Mouse (Mus musculus): ENCODE measurements at regions not wholly inside any gene's neighbourhood (a gene's known extent, or its start where the extent isn't known, plus 50 kb on each side); places are given as distances from the start of the nearest gene placed in this dataset.

DNA sequence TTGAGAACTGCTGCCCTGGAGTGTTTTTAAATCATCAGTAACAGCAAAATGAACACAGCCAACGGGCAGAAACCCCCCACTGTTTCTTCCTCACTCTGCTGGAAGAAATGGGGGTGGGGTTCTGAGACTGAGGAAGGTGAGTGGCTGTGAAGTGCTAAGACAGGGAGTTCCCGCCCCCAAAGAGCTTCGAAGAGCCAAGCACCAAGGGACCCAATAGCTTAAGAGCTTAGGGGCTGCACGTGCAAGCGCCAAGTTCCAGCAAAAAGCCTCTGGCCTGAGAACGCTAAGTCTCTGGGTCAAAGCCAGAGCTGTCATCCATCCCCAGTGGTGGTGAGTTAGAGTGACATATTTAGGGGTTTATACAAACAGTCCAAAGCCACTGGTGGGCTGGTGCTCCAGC is 55.1 kb upstream of the Pcbd1 start:
- no peak overlapping the region for H3K27ac ChIP-seq (ENCODE audit: low read depth)
- 41% methylated on average over 6 of the region's 6 CpGs for WGBS (ENCODE audit: insufficient replicate concordance)
- H3K9ac ChIP-seq (replicated peaks) = no peak overlapping the region
- H3K4me1 ChIP-seq (ENCODE audit: insufficient read depth) = no peaks in the 10 kb centered on the region
- no peak for DNase-seq
- H3K9me3 ChIP-seq (ENCODE audit: low read length) = no peaks in the 10 kb centered on the region
- TF ChIP-seq CTCF (IDR thresholded peaks at IDR 0.05; ENCODE audit: low read depth) (no peak), EP300 (IDR thresholded peaks at IDR 0.05; ENCODE audit: low read depth) (no peak)
- no peaks in the 10 kb centered on the region for H3K36me3 ChIP-seq (replicated peaks; ENCODE audit: insufficient read depth, low read length)
- ATAC-seq = no peak
- no peak overlapping the region for H3K4me3 ChIP-seq (ENCODE audit: low read depth, low read length)
- no peaks in the 10 kb centered on the region for H3K27me3 ChIP-seq (ENCODE audit: insufficient read depth, low read length)
- no peak overlapping the region for H3K4me2 ChIP-seq (ENCODE audit: low read depth, low read length)

DNA sequence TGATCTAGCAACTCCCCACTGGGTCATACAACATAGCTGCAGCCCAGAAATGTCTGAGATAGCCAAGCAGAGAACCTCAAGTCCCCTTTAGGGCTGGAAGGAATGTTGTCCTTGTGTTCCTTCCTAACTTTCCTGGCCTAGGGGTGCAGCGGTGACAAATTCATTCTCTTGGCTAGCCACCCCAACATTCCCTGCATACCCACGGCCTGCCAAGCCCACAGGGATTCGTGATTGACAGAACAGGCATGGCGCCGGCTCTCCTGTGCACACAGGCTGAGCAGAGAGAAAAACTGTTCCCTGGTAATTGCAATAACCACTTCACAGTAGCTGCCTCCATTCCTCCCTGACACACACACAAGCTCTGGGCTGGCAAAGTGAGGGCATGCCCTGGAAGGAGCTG is 60.5 kb upstream of the Pcbd1 start:
- H3K9ac ChIP-seq (replicated peaks) = no peak overlapping the region
- H3K27me3 ChIP-seq (ENCODE audit: insufficient read depth, low read length) = no peaks in the 10 kb centered on the region
- H3K4me2 ChIP-seq (ENCODE audit: low read depth, low read length) = no peak overlapping the region
- TF ChIP-seq CTCF (IDR thresholded peaks at IDR 0.05; ENCODE audit: low read depth) (no peak), EP300 (IDR thresholded peaks at IDR 0.05; ENCODE audit: low read depth) (no peak)
- ATAC-seq (no peak), DNase-seq (no peak)
- WGBS (ENCODE audit: insufficient replicate concordance) = 64% methylated on average over 5 of the region's 5 CpGs
- H3K4me1 ChIP-seq (ENCODE audit: insufficient read depth) = no peaks in the 10 kb centered on the region
- H3K9me3 ChIP-seq (ENCODE audit: low read length) = no peaks in the 10 kb centered on the region
- H3K36me3 ChIP-seq (replicated peaks; ENCODE audit: insufficient read depth, low read length) = no peaks in the 10 kb centered on the region
- no peak overlapping the region for H3K27ac ChIP-seq (ENCODE audit: low read depth)
- no peak overlapping the region for H3K4me3 ChIP-seq (ENCODE audit: low read depth, low read length)

DNA sequence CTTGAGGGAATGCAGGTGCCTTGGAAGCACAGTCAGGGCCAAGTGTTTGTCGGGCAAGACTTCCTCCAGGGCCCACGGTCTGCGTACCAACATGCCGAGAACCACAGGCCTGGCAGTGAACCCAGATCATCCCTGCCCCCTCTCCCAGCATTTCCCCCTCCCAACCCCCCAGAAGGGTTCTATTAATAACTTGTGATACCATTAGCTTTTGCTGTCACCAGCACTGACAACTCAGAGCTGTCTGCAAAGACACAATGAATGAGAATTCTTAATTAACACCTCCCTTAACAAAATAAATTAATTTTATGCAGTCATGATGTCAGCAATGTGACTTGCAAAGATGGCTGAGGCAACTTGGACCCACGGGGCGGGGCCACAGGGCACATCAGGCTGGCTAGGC is 61.9 kb upstream of the Pcbd1 start:
- H3K36me3 ChIP-seq (replicated peaks; ENCODE audit: insufficient read depth, low read length) = no peaks in the 10 kb centered on the region
- DNase-seq (no peak), ATAC-seq (no peak)
- no peaks in the 10 kb centered on the region for H3K27me3 ChIP-seq (ENCODE audit: insufficient read depth, low read length)
- no peak for TF ChIP-seq EP300 (IDR thresholded peaks at IDR 0.05; ENCODE audit: low read depth)
- no peak for TF ChIP-seq CTCF (IDR thresholded peaks at IDR 0.05; ENCODE audit: low read depth)
- WGBS (ENCODE audit: insufficient replicate concordance) = 73% methylated on average over 6 of the region's 6 CpGs
- no peak overlapping the region for H3K4me2 ChIP-seq (ENCODE audit: low read depth, low read length)
- no peak overlapping the region for H3K27ac ChIP-seq (ENCODE audit: low read depth)
- H3K9me3 ChIP-seq (ENCODE audit: low read length) = no peaks in the 10 kb centered on the region
- H3K9ac ChIP-seq (replicated peaks) = no peak overlapping the region
- no peak overlapping the region for H3K4me3 ChIP-seq (ENCODE audit: low read depth, low read length)
- H3K4me1 ChIP-seq (ENCODE audit: insufficient read depth) = no peaks in the 10 kb centered on the region

DNA sequence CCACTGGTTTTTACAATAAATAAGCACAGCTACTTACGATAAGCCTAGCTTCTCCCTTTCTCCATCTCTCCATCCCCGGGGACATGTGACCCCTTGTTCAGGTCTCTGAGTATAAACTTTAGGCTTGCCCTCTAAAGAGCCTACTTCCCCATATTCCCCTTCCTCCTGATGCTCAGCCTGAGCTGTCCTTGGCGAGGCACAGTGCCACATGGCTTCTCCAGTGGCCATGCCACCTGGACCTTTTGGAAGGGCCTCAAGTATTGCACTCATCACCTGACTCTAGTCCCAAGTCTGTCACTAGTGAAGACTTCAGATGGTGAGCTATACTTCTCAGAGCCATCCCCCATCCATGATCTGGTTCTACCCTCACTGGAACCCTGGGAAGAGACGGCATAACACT is 64.1 kb upstream of the Pcbd1 start:
- no peaks in the 10 kb centered on the region for H3K36me3 ChIP-seq (replicated peaks; ENCODE audit: insufficient read depth, low read length)
- ATAC-seq (no peak), DNase-seq (no peak)
- no peak overlapping the region for H3K4me3 ChIP-seq (ENCODE audit: low read depth, low read length)
- 55% methylated on average over 4 of the region's 4 CpGs for WGBS (ENCODE audit: insufficient replicate concordance)
- no peaks in the 10 kb centered on the region for H3K27me3 ChIP-seq (ENCODE audit: insufficient read depth, low read length)
- H3K27ac ChIP-seq (ENCODE audit: low read depth) = no peak overlapping the region
- H3K9ac ChIP-seq (replicated peaks) = no peak overlapping the region
- no peak overlapping the region for H3K4me2 ChIP-seq (ENCODE audit: low read depth, low read length)
- no peak for TF ChIP-seq EP300 (IDR thresholded peaks at IDR 0.05; ENCODE audit: low read depth)
- no peak for TF ChIP-seq CTCF (IDR thresholded peaks at IDR 0.05; ENCODE audit: low read depth)
- no peaks in the 10 kb centered on the region for H3K9me3 ChIP-seq (ENCODE audit: low read length)
- H3K4me1 ChIP-seq (ENCODE audit: insufficient read depth) = no peaks in the 10 kb centered on the region

DNA sequence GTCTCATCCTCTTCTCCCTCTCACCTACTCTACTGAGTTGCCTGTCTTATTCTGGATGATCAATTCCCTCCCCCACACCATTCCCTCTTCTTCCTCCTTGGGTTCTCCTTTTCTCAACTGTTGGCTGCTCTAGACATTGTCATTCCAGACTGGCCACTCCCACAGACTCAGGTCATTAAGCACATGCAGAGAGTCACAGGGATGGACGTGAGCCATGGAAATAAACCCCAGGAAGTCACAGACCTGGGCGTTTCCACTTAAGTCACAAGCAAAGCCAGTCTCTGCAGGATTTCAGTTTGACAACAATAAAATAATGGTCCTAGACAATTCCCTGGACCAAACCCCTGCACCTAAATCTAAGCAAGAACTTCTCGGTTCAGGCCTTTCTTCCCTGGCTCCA is 65.0 kb upstream of the Pcbd1 start:
- no peaks in the 10 kb centered on the region for H3K4me1 ChIP-seq (ENCODE audit: insufficient read depth)
- no peaks in the 10 kb centered on the region for H3K27me3 ChIP-seq (ENCODE audit: insufficient read depth, low read length)
- H3K4me2 ChIP-seq (ENCODE audit: low read depth, low read length) = no peak overlapping the region
- no peak overlapping the region for H3K9ac ChIP-seq (replicated peaks)
- TF ChIP-seq EP300 (IDR thresholded peaks at IDR 0.05; ENCODE audit: low read depth) (no peak), CTCF (IDR thresholded peaks at IDR 0.05; ENCODE audit: low read depth) (no peak)
- H3K4me3 ChIP-seq (ENCODE audit: low read depth, low read length) = no peak overlapping the region
- H3K36me3 ChIP-seq (replicated peaks; ENCODE audit: insufficient read depth, low read length) = no peaks in the 10 kb centered on the region
- WGBS (ENCODE audit: insufficient replicate concordance) = 34% methylated on average over 3 of the region's 3 CpGs
- H3K9me3 ChIP-seq (ENCODE audit: low read length) = no peaks in the 10 kb centered on the region
- ATAC-seq (no peak), DNase-seq (no peak)
- no peak overlapping the region for H3K27ac ChIP-seq (ENCODE audit: low read depth)

DNA sequence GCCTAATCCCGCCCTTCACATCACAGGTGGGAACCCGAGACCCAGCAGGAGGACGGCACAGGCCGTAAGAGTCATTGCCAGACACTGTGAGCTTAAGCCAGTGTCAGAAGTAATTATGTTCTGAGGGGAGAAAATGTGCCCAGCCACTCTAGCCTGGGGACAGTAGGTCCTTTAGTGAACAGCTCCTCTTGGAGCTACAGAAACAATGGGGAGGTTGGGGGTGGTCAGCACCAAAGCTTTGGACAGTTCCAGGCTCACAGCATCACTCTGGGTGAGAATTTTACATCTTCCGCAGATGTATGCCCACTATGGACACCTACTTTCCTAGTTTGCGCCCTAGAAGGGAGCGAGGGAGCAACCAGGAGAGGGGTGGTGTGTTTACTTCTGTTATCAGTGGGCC is 65.7 kb upstream of the Pcbd1 start:
- Histone ChIP-seq H3K4me1 (ENCODE audit: insufficient read depth) (no peaks in the 10 kb centered on the region), H3K9ac (replicated peaks) (no peak overlapping the region), H3K9me3 (ENCODE audit: low read length) (no peaks in the 10 kb centered on the region), H3K4me3 (ENCODE audit: low read depth, low read length) (no peak overlapping the region), H3K4me2 (ENCODE audit: low read depth, low read length) (no peak overlapping the region), H3K36me3 (replicated peaks; ENCODE audit: insufficient read depth, low read length) (no peaks in the 10 kb centered on the region), H3K27ac (ENCODE audit: low read depth) (no peak overlapping the region), H3K27me3 (ENCODE audit: insufficient read depth, low read length) (no peaks in the 10 kb centered on the region)
- no peak for DNase-seq
- WGBS (ENCODE audit: insufficient replicate concordance) = 30% methylated on average over 7 of the region's 7 CpGs
- ATAC-seq = no peak
- no peak for TF ChIP-seq CTCF (IDR thresholded peaks at IDR 0.05; ENCODE audit: low read depth)
- TF ChIP-seq EP300 (IDR thresholded peaks at IDR 0.05; ENCODE audit: low read depth) = no peak

DNA sequence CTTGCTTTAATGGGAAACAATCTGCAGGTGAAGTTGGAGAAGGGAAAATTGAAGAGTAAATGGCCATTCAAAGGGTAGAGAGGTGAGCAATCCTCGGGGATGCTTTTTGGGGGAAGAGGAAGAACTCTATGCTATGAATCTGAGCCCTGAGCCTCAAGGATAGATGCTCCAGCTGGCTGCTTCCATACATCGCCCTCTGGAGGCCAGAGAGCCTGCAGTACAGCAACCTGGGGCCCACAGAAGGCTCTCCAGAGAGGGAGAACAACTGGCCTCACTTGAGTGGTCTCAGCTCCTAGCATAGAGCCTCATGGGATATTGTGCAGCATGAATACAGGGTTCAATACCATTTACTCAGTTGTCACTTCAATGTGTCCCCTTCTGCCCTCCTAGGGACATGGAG is 69.6 kb upstream of the Pcbd1 start:
- WGBS (ENCODE audit: insufficient replicate concordance) = 28% methylated on average over 2 of the region's 2 CpGs
- H3K4me1 ChIP-seq (ENCODE audit: insufficient read depth) = no peaks in the 10 kb centered on the region
- H3K9ac ChIP-seq (replicated peaks) = no peak overlapping the region
- no peak overlapping the region for H3K4me3 ChIP-seq (ENCODE audit: low read depth, low read length)
- H3K27ac ChIP-seq (ENCODE audit: low read depth) = no peak overlapping the region
- H3K4me2 ChIP-seq (ENCODE audit: low read depth, low read length) = no peak overlapping the region
- ATAC-seq (no peak), DNase-seq (no peak)
- TF ChIP-seq EP300 (IDR thresholded peaks at IDR 0.05; ENCODE audit: low read depth) = no peak
- TF ChIP-seq CTCF (IDR thresholded peaks at IDR 0.05; ENCODE audit: low read depth) = peak; percentile 48
- no peaks in the 10 kb centered on the region for H3K27me3 ChIP-seq (ENCODE audit: insufficient read depth, low read length)
- H3K36me3 ChIP-seq (replicated peaks; ENCODE audit: insufficient read depth, low read length) = no peaks in the 10 kb centered on the region
- no peaks in the 10 kb centered on the region for H3K9me3 ChIP-seq (ENCODE audit: low read length)

All from liver, postnatal 0 days (tissue).